Mouse (Mus musculus) neutrophil, adult 65 days (primary cell): ENCODE results near the gene AI661453. TPM values are rescaled to one million over a fixed set of nuclear protein-coding genes. Genes with fewer than 3 reads are reported as not detected.

ENCODE experiments used
- total RNA-seq: library from RNA; stranded (reverse); gene quantifications from 2 replicates; pipeline ENCODE4 v1.2.4, GENCODE M21; 2023

AI661453 gene
- 0.07 and 0.38 TPM in 2 replicates for total RNA-seq

GRCm38 (mm10) chr17:47436156-47436906 lies at the start of gene AI661453:
TSS of gene AI661453 (plus strand) at chr17:47436615.

GRCm38 (mm10) chr17:47400451-47400850 lies 36.0 kb upstream of the AI661453 start, which contains the start of gene Guca1a:
TSS of gene Guca1a (minus strand) at chr17:47400584.

GRCm38 (mm10) chr17:47436907-47437547 lies 612 bp downstream of the AI661453 start, which contains the start of gene 1700001C19Rik:
TSS of gene 1700001C19Rik (minus strand) at chr17:47437376.

GRCm38 (mm10) chr17:47501946-47502706 lies 65.7 kb downstream of the AI661453 start, which contains the start of gene Taf8:
TSS of gene Taf8 (minus strand) at chr17:47502292.

GRCm38 (mm10) chr17:47504941-47505346 lies 68.5 kb downstream of the AI661453 start, which contains the start of gene Ccnd3:
TSS of gene Ccnd3 (plus strand) at chr17:47505051.

Other genes with a start within 250 kb of the AI661453 start
- 5.9 and 7.4 TPM in 2 replicates for gene Mrps10, start 67.7 kb upstream of the AI661453 start, total RNA-seq
- gene Guca1b, start 51.2 kb upstream of the AI661453 start, total RNA-seq = not detected in 2 replicates
- 2.8 and 3.6 TPM in 2 replicates for gene Guca1a, start 36.0 kb upstream of the AI661453 start, total RNA-seq
- gene 1700001C19Rik, start 761 bp downstream of the AI661453 start, total RNA-seq = not detected in 2 replicates
- 38.8 and 61.1 TPM in 2 replicates for gene Taf8, start 65.7 kb downstream of the AI661453 start, total RNA-seq
- gene Ccnd3, start 68.4 kb downstream of the AI661453 start, total RNA-seq = 431 and 513 TPM in 2 replicates
- 7.3 and 8.3 TPM in 2 replicates for gene Bysl, start 174.9 kb downstream of the AI661453 start, total RNA-seq
- gene Med20, start 175.0 kb downstream of the AI661453 start, total RNA-seq = 70.7 and 108 TPM in 2 replicates
- 13.1 and 28.9 TPM in 2 replicates for gene Gm20517, start 175.0 kb downstream of the AI661453 start, total RNA-seq
- 8.6 and 19.5 TPM in 2 replicates for gene Usp49, start 194.1 kb downstream of the AI661453 start, total RNA-seq